Mouse (Mus musculus) testis, adult 2 months (tissue): ENCODE measurements at regions not wholly inside any gene's neighbourhood (a gene's known extent, or its start where the extent isn't known, plus 50 kb on each side); places are given as distances from the start of the nearest gene placed in this dataset.

Source experiments
- CTCF ChIP-seq: fragments of 200-500 bp; IDR thresholded peaks from 2 replicates; pipeline ENCODE4 v1.5.1; 2012; ENCODE audit warnings: low read depth, mild to moderate bottlenecking, inconsistent platforms, low read length, moderate library complexity; ENCODE audit not compliant: control insufficient read depth, insufficient read depth, insufficient replicate concordance
- POLR2A ChIP-seq: fragments of 200-500 bp; IDR thresholded peaks from 2 replicates; pipeline ENCODE4 v1.6.1; 2012; ENCODE audit warnings: low read depth, mild to moderate bottlenecking, inconsistent platforms, low read length, moderate library complexity; ENCODE audit not compliant: control insufficient read depth

DNA sequence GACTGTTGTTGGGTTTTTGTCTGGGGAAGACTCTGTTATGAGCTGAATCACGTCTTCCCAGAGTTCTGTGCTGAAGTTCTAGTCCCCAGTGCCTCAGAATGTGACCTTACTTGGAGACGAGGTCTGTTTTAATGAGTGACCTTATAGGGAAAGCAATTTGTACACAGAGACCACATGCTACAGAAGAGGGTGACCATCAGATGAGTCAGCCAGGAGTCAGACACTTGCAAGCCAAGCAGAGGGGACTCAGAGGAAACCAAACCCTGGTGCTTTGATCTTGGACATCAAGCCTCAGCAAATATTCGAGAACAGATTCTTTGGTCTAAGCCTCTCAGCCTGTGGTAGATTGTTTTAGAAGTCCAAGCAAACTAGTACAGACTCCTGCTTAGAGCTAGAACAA, 409.9 kb downstream of the Fut8 start:
- TF ChIP-seq CTCF: no peak
- no peak for TF ChIP-seq POLR2A
